18 mouse cellular contexts compared by ENCODE assay signal in the genomic region with DNA sequence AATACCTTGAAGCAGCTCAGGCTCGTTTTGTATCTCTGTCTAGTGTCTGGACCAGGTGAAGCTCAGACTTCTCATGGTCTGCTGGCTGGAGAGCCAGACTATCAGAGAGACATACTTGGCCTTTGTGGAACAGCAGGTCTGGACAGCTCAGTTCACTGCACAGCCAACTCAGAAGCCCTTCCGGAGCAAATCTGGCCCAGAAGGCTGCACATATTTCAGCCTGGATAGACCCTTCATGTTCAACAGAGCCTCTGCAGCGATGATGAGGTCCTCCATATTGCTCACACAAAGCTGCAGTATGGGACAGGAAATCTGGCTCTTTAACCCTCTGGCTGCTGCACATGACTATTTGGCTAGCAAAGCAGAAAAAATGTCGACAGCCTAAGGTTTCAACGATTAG.
A peak's percentile ranks its signal among the peaks of the same experiment; 100 is the strongest.
DNase-seq lines count a peak whose midpoint lies in the region; ATAC-seq lines count a peak whose summit lies in the region.
"Had no signal": no experiment of that assay in that cellular context is flagged by ENCODE, and none has a peak within 500 bp of the region (broad histone marks: within the 10 kb centered on the region; RNA-seq: fewer than 3 reads in every experiment).

No protein-coding gene starts in this region.

- peak; percentile 9 for DNase-seq in cerebellum, adult 9-11 months
- no peak for DNase-seq in cerebellum, adult 9-10 months
- peak; percentile 35 for DNase-seq in forebrain, embryonic 14.5 days (ENCODE audit: low spot score)
- peak; percentile 6 to 17 for DNase-seq in layer of hippocampus, postnatal 10 days (ENCODE audit: low spot score in 2 of 2)
- no peak for DNase-seq in layer of hippocampus, adult 8-10 months (ENCODE audit: low spot score in 2 of 2)
- peak; percentile 16 for DNase-seq in brain, adult 2 months (ENCODE audit: low read depth, low spot score)
- no peak for DNase-seq in urinary bladder, postnatal 4 days (ENCODE audit: low spot score in 2 of 2)
- DNase-seq: adrenal gland, postnatal 10 days; gastrocnemius, postnatal 14 days; heart, adult 2 months; heart, postnatal 14 days; kidney, adult 2 months had no signal

- H3K4me2 ChIP-seq in forebrain, embryonic 14.5 days (ENCODE audit: low read length), result no peak overlapping the region
- H3K4me2 ChIP-seq in forebrain, embryonic 13.5 days, result no peak overlapping the region
- H3K4me2 ChIP-seq: embryonic facial prominence, embryonic 12.5 days; heart, embryonic 11.5 days; heart, embryonic 15.5 days; hindbrain, embryonic 14.5 days had no signal

- no peaks in the 10 kb centered on the region for H3K9me3 ChIP-seq in forebrain, embryonic 14.5 days (replicated peaks; ENCODE audit: control insufficient read depth, low read length)
- no peaks in the 10 kb centered on the region for H3K9me3 ChIP-seq in forebrain, embryonic 13.5 days (replicated peaks)
- H3K9me3 ChIP-seq: embryonic facial prominence, embryonic 12.5 days; heart, embryonic 15.5 days had no signal

- no peaks in the 10 kb centered on the region for H3K4me1 ChIP-seq in forebrain, embryonic 14.5 days (ENCODE audit: control insufficient read depth, insufficient read depth, low read length)
- no peaks in the 10 kb centered on the region for H3K4me1 ChIP-seq in forebrain, embryonic 13.5 days
- H3K4me1 ChIP-seq: embryonic facial prominence, embryonic 12.5 days; heart, embryonic 15.5 days had no signal

- ATAC-seq in forebrain, embryonic 14.5 days, result no peak
- ATAC-seq in forebrain, embryonic 13.5 days, result no peak
- ATAC-seq: intestine, embryonic 16.5 days had no signal

- H3K4me3 ChIP-seq in forebrain, embryonic 14.5 days (ENCODE audit: low read depth, low read length), result no peak overlapping the region
- H3K4me3 ChIP-seq in forebrain, embryonic 13.5 days, result no peak overlapping the region
- H3K4me3 ChIP-seq: embryonic facial prominence, embryonic 12.5 days; heart, adult 2 months; heart, embryonic 15.5 days had no signal

- no peak overlapping the region for H3K9ac ChIP-seq in forebrain, embryonic 14.5 days (ENCODE audit: low read length)
- no peak overlapping the region for H3K9ac ChIP-seq in forebrain, embryonic 13.5 days
- H3K9ac ChIP-seq: embryonic facial prominence, embryonic 12.5 days; heart, embryonic 15.5 days; hindbrain, embryonic 14.5 days had no signal

- no peaks in the 10 kb centered on the region for H3K36me3 ChIP-seq in forebrain, embryonic 14.5 days (ENCODE audit: control insufficient read depth, insufficient read depth, low read length)
- no peaks in the 10 kb centered on the region for H3K36me3 ChIP-seq in forebrain, embryonic 13.5 days (ENCODE audit: poor library complexity, severe bottlenecking)
- H3K36me3 ChIP-seq: embryonic facial prominence, embryonic 12.5 days; heart, embryonic 15.5 days had no signal

- no peaks in the 10 kb centered on the region for H3K27me3 ChIP-seq in forebrain, embryonic 14.5 days (replicated peaks; ENCODE audit: control insufficient read depth, insufficient read depth, low read length)
- H3K27me3 ChIP-seq in forebrain, embryonic 13.5 days, result no peaks in the 10 kb centered on the region
- H3K27me3 ChIP-seq: embryonic facial prominence, embryonic 12.5 days; heart, embryonic 15.5 days had no signal

- no peak overlapping the region for H3K27ac ChIP-seq in forebrain, embryonic 14.5 days (ENCODE audit: low read depth, low read length)
- H3K27ac ChIP-seq in forebrain, embryonic 13.5 days, result no peak overlapping the region
- H3K27ac ChIP-seq: embryonic facial prominence, embryonic 12.5 days; heart, adult 2 months; heart, embryonic 15.5 days; hindbrain, embryonic 14.5 days had no signal

- WGBS in forebrain, embryonic 14.5 days, result 66% methylated on average over 5 of the region's 5 CpGs
- WGBS in forebrain, embryonic 13.5 days, result 81% methylated on average over 5 of the region's 5 CpGs

Comparison
In these comparisons a context has a peak if more than half of its experiments do, and no peak if none do; other contexts are left out.
1. DNase-seq: peak in cerebellum, adult 9-11 months (single experiment), forebrain, embryonic 14.5 days (single experiment), layer of hippocampus, postnatal 10 days (2 of 2) and brain, adult 2 months (single experiment); none in cerebellum, adult 9-10 months (single experiment), layer of hippocampus, adult 8-10 months (0 of 2) and urinary bladder, postnatal 4 days (0 of 2).